8 mouse cellular contexts compared by ENCODE assay signal in the genomic region with DNA sequence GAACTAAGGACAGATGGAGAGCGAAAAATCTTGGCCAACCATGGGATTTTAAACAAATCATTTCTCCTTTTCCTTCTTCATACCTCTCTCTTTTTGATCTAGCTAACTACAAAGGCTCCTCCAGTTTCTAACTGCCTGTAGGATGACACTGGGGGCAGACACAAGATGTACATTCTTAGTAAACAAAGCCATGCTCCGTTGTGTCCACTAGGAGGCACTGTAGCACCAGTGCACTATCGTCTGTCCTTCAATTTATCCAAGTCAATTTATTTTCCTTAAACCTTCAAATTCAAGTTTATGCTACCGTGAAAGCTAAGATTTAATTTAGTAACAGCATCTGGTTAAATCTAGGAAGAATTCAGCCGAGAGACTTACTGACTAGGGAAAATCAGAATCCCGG. TPM values are rescaled to one million over a fixed set of nuclear protein-coding genes. Genes with fewer than 3 reads are reported as not detected.
DNase-seq lines count a peak whose midpoint lies in the region; ATAC-seq and TF ChIP-seq lines count a peak whose summit lies in the region.

No protein-coding gene starts in this region.

- no peaks in the 10 kb centered on the region; the same call in 1 of the 2 replicates for H3K4me1 ChIP-seq in heart, adult 2 months (ENCODE audit: control insufficient read depth, insufficient read depth, low read length)
- H3K4me1 ChIP-seq in heart, embryonic 12.5 days (replicated peaks), result no peaks in the 10 kb centered on the region
- peaks cover 9% of the 10 kb centered on the region for H3K4me1 ChIP-seq in G1E (ENCODE audit: insufficient read depth, low read depth, low read length)
- no peaks in the 10 kb centered on the region; the same call in 1 of the 2 replicates for H3K4me1 ChIP-seq in embryonic facial prominence, embryonic 11.5 days (ENCODE audit: control insufficient read depth, insufficient read depth, low read length)

- ATAC-seq in heart, embryonic 12.5 days (ENCODE audit: insufficient number of reproducible peaks, low FRiP score), result no peak
- no peak for ATAC-seq in G1E (ENCODE audit: extremely low read depth, insufficient number of reproducible peaks, low FRiP score, poor library complexity, severe bottlenecking)
- no peak for ATAC-seq in embryonic facial prominence, embryonic 11.5 days (replicated peaks; ENCODE audit: insufficient number of reproducible peaks, low FRiP score, low TSS enrichment, low read depth)
- ATAC-seq in neutrophil, adult 5-6 weeks (ENCODE audit: extremely low read depth, insufficient number of reproducible peaks, low FRiP score, poor library complexity, severe bottlenecking), result peak; percentile 69

- H3K4me3 ChIP-seq in heart, adult 2 months, result no peak overlapping the region
- no peak overlapping the region for H3K4me3 ChIP-seq in heart, embryonic 12.5 days
- no peak overlapping the region for H3K4me3 ChIP-seq in G1E (ENCODE audit: low read depth, low read length)
- no peak overlapping the region for H3K4me3 ChIP-seq in embryonic facial prominence, embryonic 11.5 days (ENCODE audit: low read depth, low read length)

- H3K27ac ChIP-seq in heart, adult 2 months, result no peak overlapping the region
- H3K27ac ChIP-seq in heart, embryonic 12.5 days (ENCODE audit: poor library complexity, severe bottlenecking), result no peak overlapping the region
- no peak overlapping the region for H3K27ac ChIP-seq in embryonic facial prominence, embryonic 11.5 days (replicated peaks; ENCODE audit: low read depth, low read length)

- DNase-seq in heart, adult 2 months, result peak in 1 of 2 experiments; percentile 53
- DNase-seq in 3134 (ENCODE audit: extremely low read depth, insufficient read length, low spot score), result peak; percentile 20
- DNase-seq in G1E (ENCODE audit: low spot score), result no peak
- DNase-seq in embryonic facial prominence, embryonic 11.5 days (ENCODE audit: low spot score), result peak; percentile 82
- peak; percentile 63 to 76 for DNase-seq in kidney, postnatal 25 days
- DNase-seq in cerebellum, adult 11 months, result no peak

- WGBS in heart, adult 2 months, result 20% methylated on average over 6 of the region's 6 CpGs
- WGBS in heart, embryonic 12.5 days, result 21% methylated on average over 6 of the region's 6 CpGs
- WGBS in embryonic facial prominence, embryonic 11.5 days, result 20% methylated on average over 6 of the region's 6 CpGs

- TF ChIP-seq EP300 in heart, adult 2 months (IDR thresholded peaks at IDR 0.05; ENCODE audit: insufficient read depth, low read depth, low read length), result 0 out of 2 replicates have a peak, but pooled peaks have one; percentile 56

- TF ChIP-seq CTCF in heart, adult 2 months (IDR thresholded peaks at IDR 0.05), result peak; percentile 99
- peak; percentile 96 for TF ChIP-seq CTCF in G1E (IDR thresholded peaks at IDR 0.05; ENCODE audit: low read depth, low read length)

- no peaks in the 10 kb centered on the region for H3K9me3 ChIP-seq in heart, embryonic 12.5 days (replicated peaks)
- no peaks in the 10 kb centered on the region for H3K9me3 ChIP-seq in G1E (replicated peaks)
- H3K9me3 ChIP-seq in embryonic facial prominence, embryonic 11.5 days (replicated peaks; ENCODE audit: control insufficient read depth, low read length), result no peaks in the 10 kb centered on the region

- no peak for TF ChIP-seq POLR2A in heart, adult 2 months (IDR thresholded peaks at IDR 0.05; ENCODE audit: insufficient read depth, low read depth, low read length)

- intact Hi-C loops in heart, adult 2 months (cut with DNase I), result loop anchor here (1.0 to 5.0 kb wide), 4 partner anchors 61 to 286 kb away; no protein-coding TSS in a partner anchor

- no peaks in the 10 kb centered on the region for H3K27me3 ChIP-seq in heart, adult 2 months (ENCODE audit: control insufficient read depth, insufficient read depth, low read length)
- no peaks in the 10 kb centered on the region for H3K27me3 ChIP-seq in heart, embryonic 12.5 days (replicated peaks)
- peaks cover 17% of the 10 kb centered on the region for H3K27me3 ChIP-seq in G1E (ENCODE audit: insufficient read depth, low read length)
- no peaks in the 10 kb centered on the region for H3K27me3 ChIP-seq in embryonic facial prominence, embryonic 11.5 days (ENCODE audit: control insufficient read depth, insufficient read depth, low read length)

- H3K79me2 ChIP-seq in heart, adult 2 months (replicated peaks; ENCODE audit: control insufficient read depth, insufficient read depth, low read length), result no peaks in the 10 kb centered on the region

- no peak overlapping the region for H3K4me2 ChIP-seq in heart, embryonic 12.5 days
- no peak overlapping the region for H3K4me2 ChIP-seq in embryonic facial prominence, embryonic 11.5 days (ENCODE audit: low read depth, low read length)

- no peaks in the 10 kb centered on the region for H3K36me3 ChIP-seq in heart, adult 2 months (ENCODE audit: control insufficient read depth, insufficient read depth, low read length)
- no peaks in the 10 kb centered on the region for H3K36me3 ChIP-seq in heart, embryonic 12.5 days
- no peaks in the 10 kb centered on the region for H3K36me3 ChIP-seq in G1E (replicated peaks)
- H3K36me3 ChIP-seq in embryonic facial prominence, embryonic 11.5 days (replicated peaks; ENCODE audit: control insufficient read depth, insufficient read depth, low read depth, low read length), result no peaks in the 10 kb centered on the region

- no peak overlapping the region for H3K9ac ChIP-seq in heart, adult 2 months (ENCODE audit: low read depth, low read length)
- H3K9ac ChIP-seq in heart, embryonic 12.5 days, result no peak overlapping the region
- H3K9ac ChIP-seq in embryonic facial prominence, embryonic 11.5 days (replicated peaks; ENCODE audit: low read length), result no peak overlapping the region

RNA-seq across cellular contexts. Expression of a gene that starts 45.9 kb away (rescaled TPM):
- 10 to 100 TPM; 30.7 to 30.8 TPM for total RNA-seq in heart, adult 2 months (2021)
- polyA plus RNA-seq in heart, adult 2 months (2012; rRNA removed), result 4.7 and 9.8 TPM in 2 replicates
- polyA plus RNA-seq in heart, embryonic 12.5 days (2016; fragmentation: Nextera tagmentation; extraction: Ambion mirVana), result 40.3 and 42.2 TPM in 2 replicates
- 80.7 and 87.7 TPM in 2 replicates for total RNA-seq in G1E (2014; fragmentation: Nextera tagmentation)
- 64.7 and 77.9 TPM in 2 replicates for total RNA-seq in G1E (2017)
- polyA plus RNA-seq in G1E (2012), result 10.4 and 11.2 TPM in 2 replicates
- 44.2 and 45.3 TPM in 2 replicates for polyA plus RNA-seq in embryonic facial prominence, embryonic 11.5 days (2014; fragmentation: Nextera tagmentation; extraction: Ambion mirVana)
- 42.1 and 46.0 TPM in 2 replicates for total RNA-seq in neutrophil, adult 5-6 weeks (2017)

Comparison
In these comparisons a context has a peak if more than half of its experiments do, and no peak if none do; other contexts are left out.
1. DNase-seq: peak in 3134 (single experiment), embryonic facial prominence, embryonic 11.5 days (single experiment) and kidney, postnatal 25 days (2 of 2); none in G1E (single experiment) and cerebellum, adult 11 months (single experiment).